Mouse (Mus musculus) G1E (cell line): Measurements from ENCODE around the gene Tmc6. TPM values are rescaled to one million over a fixed set of nuclear protein-coding genes. Genes with fewer than 3 reads are reported as not detected.

Experiments used
- ATAC-seq: 2 replicates; pipeline ENCODE4 v1.8.0; 2016; ENCODE audit warnings: mild to moderate bottlenecking; ENCODE audit not compliant: insufficient number of reproducible peaks, poor library complexity, low FRiP score, severe bottlenecking; ENCODE audit errors: extremely low read depth
- DNase-seq: peaks from one replicate; pipeline ENCODE4 v3.0.0; 2012; ENCODE audit warnings: low spot score
- H3K27me3 ChIP-seq: 2 replicates; pipeline ENCODE4 v1.6.1; 2012; ENCODE audit warnings: mild to moderate bottlenecking, low read length, inconsistent platforms; ENCODE audit not compliant: insufficient read depth
- H3K36me3 ChIP-seq: replicated peaks from 2 replicates; pipeline ENCODE3; 2012; ENCODE audit warnings: mild to moderate bottlenecking, inconsistent platforms
- H3K4me1 ChIP-seq: 2 replicates; pipeline ENCODE4 v1.6.1; 2012; ENCODE audit warnings: low read depth, low read length, inconsistent platforms, mixed read lengths; ENCODE audit not compliant: insufficient read depth
- H3K4me3 ChIP-seq: 2 replicates; pipeline ENCODE4 v1.5.1; 2012; ENCODE audit warnings: low read depth, mild to moderate bottlenecking, inconsistent platforms, low read length, moderate library complexity, mixed read lengths
- H3K9me3 ChIP-seq: replicated peaks from 2 replicates; pipeline ENCODE4 v1.6.1; 2012; ENCODE audit warnings: inconsistent platforms
- CTCF ChIP-seq: IDR thresholded peaks from 2 replicates; pipeline ENCODE4 v1.5.1; 2012; ENCODE audit warnings: low read depth, low read length, inconsistent platforms, mixed read lengths
- GATA1 ChIP-seq: IDR thresholded peaks from 2 replicates; pipeline ENCODE4 v1.6.1; 2012; ENCODE audit warnings: borderline replicate concordance, low read length, inconsistent platforms, mixed read lengths
- GATA2 ChIP-seq: IDR thresholded peaks from 2 replicates; pipeline ENCODE4 v1.6.1; 2012; ENCODE audit warnings: low read depth, low read length, inconsistent platforms, borderline replicate concordance
- POLR2AphosphoS5 ChIP-seq: IDR thresholded peaks from 2 replicates; pipeline ENCODE4 v1.6.1; 2012; ENCODE audit warnings: low read depth, low read length, inconsistent platforms; ENCODE audit not compliant: insufficient replicate concordance
- TAL1 ChIP-seq: conservative IDR thresholded peaks from 2 replicates; pipeline ENCODE4 v1.6.1; 2012; ENCODE audit warnings: low read depth, low read length, inconsistent platforms, mixed read lengths
- polyA plus RNA-seq: library from polyadenylated mRNA; stranded (reverse); fragments of >175 nt; gene quantifications from 2 replicates; pipeline ENCODE4 v1.2.3, GENCODE M21; 2012
- total RNA-seq, 2 experiments: library from RNA; stranded (forward) in 1 of 2; stranded (reverse) in 1 of 2; fragments of 200-1000 nt in 1 of 2; fragments of >200 nt in 1 of 2; fragmentation: Nextera tagmentation in 1 of 2; gene quantifications; 2 replicates each; pipeline ENCODE4 v1.2.3; 2014 to 2017

Tmc6 gene
- total and polyA plus RNA-seq, 3 experiments = 9.6 to 27.3 (median 25.3) TPM

- no peak for ATAC-seq
- H3K27me3 ChIP-seq = no peaks in the 10 kb centered on the region
- no peaks in the 10 kb centered on the region for H3K9me3 ChIP-seq
- TF ChIP-seq GATA2 (no peak), TAL1 (no peak), GATA1 (no peak), CTCF (no peak), POLR2AphosphoS5 (no peak)
- DNase-seq = no peak
- H3K4me3 ChIP-seq = no peak overlapping the region
- peaks cover 6% of the 10 kb centered on the region for H3K4me1 ChIP-seq
- H3K36me3 ChIP-seq = peaks cover 66% of the 10 kb centered on the region
Observed at GRCm38 (mm10) chr11:117728245-117728644, 53.8 kb downstream of the Tmc6 start.

GRCm38 (mm10) chr11:117727031-117727430 lies 55.0 kb downstream of the Tmc6 start:
- Histone ChIP-seq H3K27me3 (no peaks in the 10 kb centered on the region), H3K4me3 (no peak overlapping the region), H3K36me3 (peaks cover 70% of the 10 kb centered on the region), H3K9me3 (no peaks in the 10 kb centered on the region), H3K4me1 (peaks cover 6% of the 10 kb centered on the region)
- no peak for DNase-seq
- no peak for ATAC-seq
- TF ChIP-seq TAL1 (no peak), CTCF (no peak), POLR2AphosphoS5 (no peak), GATA1 (no peak), GATA2 (no peak)

- Histone ChIP-seq H3K27me3 (no peaks in the 10 kb centered on the region), H3K9me3 (no peaks in the 10 kb centered on the region), H3K36me3 (peaks cover 81% of the 10 kb centered on the region), H3K4me1 (peaks cover 6% of the 10 kb centered on the region), H3K4me3 (no peak overlapping the region)
- no peak for DNase-seq
- no peak for ATAC-seq
- no peak for TF ChIP-seq POLR2AphosphoS5
- no peak for TF ChIP-seq CTCF
- TF ChIP-seq TAL1 = no peak
- TF ChIP-seq GATA1 = no peak
- no peak for TF ChIP-seq GATA2
Observed at GRCm38 (mm10) chr11:117724604-117725301, 57.2 kb downstream of the Tmc6 start.

- H3K36me3 ChIP-seq = peaks cover 90% of the 10 kb centered on the region
- H3K9me3 ChIP-seq = no peaks in the 10 kb centered on the region
- H3K4me3 ChIP-seq = no peak overlapping the region
- no peaks in the 10 kb centered on the region for H3K27me3 ChIP-seq
- ATAC-seq (no peak), DNase-seq (no peak)
- TF ChIP-seq GATA2 = no peak
- TF ChIP-seq GATA1 = no peak
- TF ChIP-seq POLR2AphosphoS5 = no peak
- no peak for TF ChIP-seq CTCF
- TF ChIP-seq TAL1 = no peak
- 0 out of 2 replicates have a peak, but pooled peaks cover under 1% of the 10 kb centered on the region for H3K4me1 ChIP-seq
Observed at GRCm38 (mm10) chr11:117718838-117719237, 63.2 kb downstream of the Tmc6 start.

Other genes with a start within 250 kb of the Tmc6 start
- 40.5 and 47.5 TPM in 2 replicates for gene Tnrc6c, start 127.9 kb downstream of the Tmc6 start, total RNA-seq (2014; fragmentation: Nextera tagmentation)
- gene Tnrc6c, start 127.9 kb downstream of the Tmc6 start, total RNA-seq (2017) = 18.4 and 19.2 TPM in 2 replicates
- gene Tnrc6c, start 127.9 kb downstream of the Tmc6 start, polyA plus RNA-seq = 19.1 and 21.5 TPM in 2 replicates
- gene Tmc8, start 122 bp downstream of the Tmc6 start, total RNA-seq (2014; fragmentation: Nextera tagmentation) = 8.5 and 43.8 TPM in 2 replicates
- 3.4 and 4.6 TPM in 2 replicates for gene Tmc8, start 122 bp downstream of the Tmc6 start, total RNA-seq (2017)
- 18.5 and 26.9 TPM in 2 replicates for gene Tmc8, start 122 bp downstream of the Tmc6 start, polyA plus RNA-seq
- 5.0 and 20.9 TPM in 2 replicates for gene 6030468B19Rik, start 15.5 kb upstream of the Tmc6 start, total RNA-seq (2014; fragmentation: Nextera tagmentation)
- gene 6030468B19Rik, start 15.5 kb upstream of the Tmc6 start, total RNA-seq (2017) = 3.3 and 4.2 TPM in 2 replicates
- gene 6030468B19Rik, start 15.5 kb upstream of the Tmc6 start, polyA plus RNA-seq = 10.3 and 11.7 TPM in 2 replicates
- gene Gm20708, start 27.5 kb upstream of the Tmc6 start, total RNA-seq (2014; fragmentation: Nextera tagmentation) = 8.7 TPM in 2 replicates
- 0.29 TPM in 1 of 2 replicates, not detected in the other for gene Gm20708, start 27.5 kb upstream of the Tmc6 start, total RNA-seq (2017)
- gene Gm20708, start 27.5 kb upstream of the Tmc6 start, polyA plus RNA-seq = 0.07 and 0.09 TPM in 2 replicates
- gene Syngr2, start 27.5 kb upstream of the Tmc6 start, total RNA-seq (2014; fragmentation: Nextera tagmentation) = 221 and 236 TPM in 2 replicates
- 95.8 and 105 TPM in 2 replicates for gene Syngr2, start 27.5 kb upstream of the Tmc6 start, total RNA-seq (2017)
- gene Syngr2, start 27.5 kb upstream of the Tmc6 start, polyA plus RNA-seq = 189 and 211 TPM in 2 replicates
- 8.1 and 23.0 TPM in 2 replicates for gene Afmid, start 43.7 kb upstream of the Tmc6 start, total RNA-seq (2014; fragmentation: Nextera tagmentation)
- gene Afmid, start 43.7 kb upstream of the Tmc6 start, total RNA-seq (2017) = 6.4 and 6.9 TPM in 2 replicates
- gene Afmid, start 43.7 kb upstream of the Tmc6 start, polyA plus RNA-seq = 3.5 and 3.7 TPM in 2 replicates
- 63.5 and 75.8 TPM in 2 replicates for gene Tk1, start 43.9 kb upstream of the Tmc6 start, total RNA-seq (2014; fragmentation: Nextera tagmentation)
- gene Tk1, start 43.9 kb upstream of the Tmc6 start, total RNA-seq (2017) = 73.2 and 85.0 TPM in 2 replicates
- 51.3 and 77.0 TPM in 2 replicates for gene Tk1, start 43.9 kb upstream of the Tmc6 start, polyA plus RNA-seq
- 82.6 and 131 TPM in 2 replicates for gene Birc5, start 67.1 kb upstream of the Tmc6 start, total RNA-seq (2014; fragmentation: Nextera tagmentation)
- 228 and 241 TPM in 2 replicates for gene Birc5, start 67.1 kb upstream of the Tmc6 start, total RNA-seq (2017)
- gene Birc5, start 67.1 kb upstream of the Tmc6 start, polyA plus RNA-seq = 149 and 184 TPM in 2 replicates
- not detected in 2 replicates for gene Tmem235, start 78.6 kb upstream of the Tmc6 start, total RNA-seq (2014; fragmentation: Nextera tagmentation)
- 0.12 TPM in 1 of 2 replicates, not detected in the other for gene Tmem235, start 78.6 kb upstream of the Tmc6 start, total RNA-seq (2017)
- gene Tmem235, start 78.6 kb upstream of the Tmc6 start, polyA plus RNA-seq = not detected in 2 replicates
- not detected in 2 replicates for gene Tha1, start 91.3 kb upstream of the Tmc6 start, total RNA-seq (2014; fragmentation: Nextera tagmentation)
- not detected in 2 replicates for gene Tha1, start 91.3 kb upstream of the Tmc6 start, total RNA-seq (2017)
- gene Tha1, start 91.3 kb upstream of the Tmc6 start, polyA plus RNA-seq = not detected in 2 replicates
- 1.3 TPM in 1 of 2 replicates, not detected in the other for gene Socs3, start 187.8 kb upstream of the Tmc6 start, total RNA-seq (2014; fragmentation: Nextera tagmentation)
- gene Socs3, start 187.8 kb upstream of the Tmc6 start, total RNA-seq (2017) = 3.8 and 5.6 TPM in 2 replicates
- 2.5 and 2.9 TPM in 2 replicates for gene Socs3, start 187.8 kb upstream of the Tmc6 start, polyA plus RNA-seq
- 9.7 and 10.0 TPM in 2 replicates for gene Pgs1, start 204.1 kb upstream of the Tmc6 start, total RNA-seq (2014; fragmentation: Nextera tagmentation)
- 17.6 and 18.8 TPM in 2 replicates for gene Pgs1, start 204.1 kb upstream of the Tmc6 start, total RNA-seq (2017)
- gene Pgs1, start 204.1 kb upstream of the Tmc6 start, polyA plus RNA-seq = 36.9 and 37.6 TPM in 2 replicates